Mouse (Mus musculus): ENCODE measurements around the gene Eml6. TPM values are rescaled to one million over a fixed set of nuclear protein-coding genes. Genes with fewer than 3 reads are reported as not detected.

Gene Eml6
- total RNA-seq, 2 experiments from 2014 or later: 15.2 to 29.4 TPM

DNA sequence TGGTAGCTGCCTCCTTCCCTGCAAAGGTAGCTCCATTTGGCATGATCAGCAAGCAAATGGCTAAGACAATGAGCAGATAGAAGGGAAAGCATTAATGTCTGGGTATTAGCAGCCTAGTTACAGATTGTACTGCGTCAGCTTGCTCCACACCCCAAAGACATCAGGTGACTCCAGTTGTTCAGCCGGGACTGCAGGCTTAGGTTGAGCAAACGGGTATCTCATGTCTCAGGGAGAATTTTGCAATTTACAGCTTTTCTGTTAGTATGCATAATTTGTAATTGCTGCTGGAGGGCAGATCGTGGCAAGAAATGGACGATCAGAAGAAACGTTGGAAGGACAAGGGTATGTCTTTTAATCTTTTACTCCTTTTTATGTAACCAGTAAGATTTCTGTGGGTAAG, 307.3 kb downstream of the Eml6 start:
- intact Hi-C loops (cut with DNase I): loop anchor here (5.0 to 10.0 kb wide), 2 partner anchors 69 to 376 kb away; no protein-coding TSS in a partner anchor
- peak; percentile 28 to 53 for DNase-seq (ENCODE audit: low spot score in 2 of 2)

DNA sequence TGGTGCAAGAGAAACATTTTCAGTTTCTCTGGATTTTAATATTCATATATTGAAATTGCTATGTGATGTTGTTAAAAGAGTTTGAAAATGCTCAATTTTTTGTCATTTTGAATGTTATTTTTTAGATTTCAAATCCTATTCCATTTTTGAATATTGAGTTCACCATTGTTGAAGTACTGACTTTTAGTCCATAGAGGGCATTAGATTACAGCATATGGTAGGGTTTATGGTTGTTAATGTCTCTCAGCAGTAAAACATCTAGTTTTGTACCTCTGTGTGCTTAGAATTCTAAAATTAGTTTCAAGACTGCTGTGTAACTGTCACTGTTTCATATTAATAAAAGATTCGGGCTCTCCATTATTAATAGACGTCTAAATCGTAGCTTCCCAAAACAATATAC, 310.3 kb downstream of the Eml6 start:
- DNase-seq (ENCODE audit: low spot score in 2 of 2): no peak
- intact Hi-C loops (cut with DNase I): loop anchor here (5.0 to 10.0 kb wide), 2 partner anchors 72 to 379 kb away; no protein-coding TSS in a partner anchor

DNA sequence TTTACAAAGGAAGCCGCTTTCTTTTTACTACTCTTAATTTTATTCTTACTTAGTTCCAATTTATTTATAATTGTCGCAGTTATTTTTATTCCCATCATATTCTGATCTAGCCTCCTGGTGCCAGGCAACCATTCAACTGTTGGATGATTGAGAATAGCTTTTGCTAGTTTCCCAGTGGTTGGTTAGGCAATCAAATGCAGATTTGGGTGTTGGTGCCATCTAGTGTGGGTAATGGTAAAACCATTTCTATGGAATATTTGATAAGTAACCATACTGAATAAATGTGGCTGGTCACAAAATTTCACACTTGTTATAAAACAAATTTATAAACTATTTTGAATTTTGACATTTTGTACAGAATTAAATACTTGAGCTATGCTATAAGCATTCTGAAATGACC, 311.0 kb downstream of the Eml6 start:
- intact Hi-C loops (cut with DNase I): loop anchor here (5.0 to 10.0 kb wide), 3 partner anchors 73 to 380 kb away; partner anchors contain the start of genes Clhc1 and Rps27a
- no peak for DNase-seq (ENCODE audit: low spot score in 2 of 2)

DNA sequence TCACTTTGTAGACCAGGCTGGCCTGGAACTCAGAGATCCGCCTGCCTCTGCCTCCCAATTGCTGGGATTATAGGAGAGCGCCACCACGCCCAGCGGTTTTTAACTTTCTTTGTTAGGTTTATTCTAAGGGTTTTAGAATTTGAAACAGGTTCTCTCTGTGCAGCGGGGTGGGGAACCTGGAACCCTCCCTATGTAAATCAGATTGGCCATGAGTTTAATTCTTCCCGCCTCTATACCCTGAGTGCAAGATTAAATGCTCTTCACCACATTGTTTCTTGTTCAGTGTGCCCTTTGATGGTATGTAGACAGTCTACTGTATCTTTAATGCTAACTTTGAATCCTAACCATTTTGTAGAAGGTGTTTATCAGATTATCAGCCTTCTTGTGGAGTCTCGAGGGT, 311.7 kb downstream of the Eml6 start:
- intact Hi-C loops (cut with DNase I): loop anchor here (5.0 to 10.0 kb wide), 2 partner anchors 167 to 381 kb away; partner anchors contain the start of genes Clhc1 and Rps27a
- no peak for DNase-seq (ENCODE audit: low spot score in 2 of 2)

DNA sequence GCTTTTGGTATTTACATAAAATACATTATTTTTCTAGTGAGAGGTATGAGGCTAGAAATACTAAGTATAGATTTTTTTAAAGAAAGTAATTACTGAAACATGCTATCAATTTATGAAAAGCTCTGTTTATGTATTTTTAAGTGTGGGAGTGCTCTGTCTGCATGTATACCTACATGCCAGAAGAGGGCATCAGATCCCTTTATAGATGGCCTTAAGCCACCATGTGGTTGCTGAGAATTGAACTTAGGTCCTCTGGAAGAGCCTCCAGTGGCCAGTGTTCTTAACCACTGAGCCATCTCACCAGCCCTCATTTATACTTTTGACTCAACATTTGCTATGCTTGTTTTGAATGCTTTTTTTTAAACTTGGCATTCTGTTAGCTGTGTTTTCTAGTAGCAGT, 316.3 kb downstream of the Eml6 start:
- intact Hi-C loops (cut with DNase I): no loop called here
- no peak for DNase-seq (ENCODE audit: low spot score in 2 of 2)

DNA sequence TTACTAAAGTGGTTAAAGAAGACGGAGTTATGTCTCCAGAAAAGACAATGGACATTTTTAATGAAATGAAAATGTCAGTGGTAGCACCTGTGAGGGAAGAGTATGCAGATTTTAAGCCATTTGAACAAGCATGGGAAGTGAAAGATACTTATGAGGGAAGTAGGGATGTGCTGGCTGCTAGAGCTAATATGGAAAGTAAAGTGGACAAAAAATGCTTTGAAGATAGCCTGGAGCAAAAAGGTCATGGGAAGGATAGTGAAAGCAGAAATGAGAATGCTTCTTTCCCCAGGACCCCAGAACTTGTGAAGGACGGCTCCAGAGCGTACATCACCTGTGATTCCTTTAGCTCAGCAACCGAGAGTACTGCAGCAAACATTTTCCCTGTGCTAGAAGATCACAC, 319.0 kb downstream of the Eml6 start:
- intact Hi-C loops (cut with DNase I): no loop called here

DNA sequence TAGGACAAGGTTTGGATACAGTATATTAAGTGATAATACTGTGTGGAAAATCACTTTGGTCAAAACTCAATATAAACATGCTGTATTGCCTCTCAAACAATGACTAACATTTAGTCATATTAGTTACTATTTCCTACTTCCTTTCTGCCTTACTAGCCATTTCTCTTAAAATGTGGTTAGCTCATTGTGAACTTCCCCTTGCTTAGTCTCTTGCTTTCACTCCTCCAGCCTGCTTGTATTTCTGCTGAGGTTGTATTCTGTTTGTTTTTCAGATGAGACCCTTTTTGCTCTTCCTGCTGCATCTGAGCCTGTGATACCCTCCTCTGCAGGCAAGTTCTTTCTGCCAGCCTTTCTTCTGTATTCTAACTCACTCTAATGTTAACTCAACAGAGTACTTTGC, 320.6 kb downstream of the Eml6 start:
- DNase-seq (ENCODE audit: low spot score in 2 of 2): no peak
- intact Hi-C loops (cut with DNase I): no loop called here

More for the DNA sequence above, 319.0 kb downstream of the Eml6 start:
- DNase-seq (ENCODE audit: low spot score in 2 of 2): no peak

DNA sequence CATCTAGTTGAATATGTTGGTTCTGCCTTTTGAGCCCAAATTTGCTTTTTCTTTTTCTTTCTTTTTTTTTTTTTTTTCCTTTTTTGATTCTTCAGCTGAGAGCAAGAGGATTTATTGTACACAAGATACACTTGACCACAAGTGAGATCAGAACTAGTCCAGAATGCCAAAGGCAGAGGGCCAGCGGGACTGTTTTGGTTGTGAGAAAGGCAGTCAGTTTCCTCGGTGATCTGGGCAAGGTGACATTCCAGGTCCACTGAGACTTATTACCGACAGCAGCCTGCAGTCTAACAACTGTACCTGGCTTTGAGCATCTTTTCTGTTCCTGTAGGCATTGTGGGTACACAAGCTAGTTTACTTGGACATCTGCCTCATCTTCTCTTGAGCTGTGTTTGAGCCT, 323.1 kb downstream of the Eml6 start:
- intact Hi-C loops (cut with DNase I): no loop called here
- DNase-seq (ENCODE audit: low spot score in 2 of 2): no peak

DNA sequence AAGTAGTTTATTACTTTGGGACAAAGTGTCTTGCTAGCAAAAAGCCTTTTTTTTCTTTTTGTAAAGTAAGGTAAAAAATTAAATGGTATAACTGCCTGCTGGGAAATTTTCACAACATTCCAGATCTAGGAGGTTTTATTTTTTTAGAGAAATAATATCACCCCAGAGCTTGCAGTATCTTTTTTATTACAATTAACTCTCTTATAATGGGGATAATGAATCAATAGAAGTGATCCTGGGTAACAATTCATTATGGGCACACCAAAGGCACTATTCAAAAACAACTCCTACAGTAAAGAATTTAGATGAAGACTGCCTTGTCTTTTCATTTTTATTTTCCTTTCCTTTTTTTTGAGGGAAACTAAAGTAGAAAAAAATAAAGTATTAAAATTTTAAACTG, 331.1 kb downstream of the Eml6 start:
- intact Hi-C loops (cut with DNase I): loop anchor here (5.0 to 10.0 kb wide), 5 partner anchors 167 to 450 kb away; partner anchors contain the start of genes Ccdc88a, Cfap36, Eml6 and Mtif2
- no peak for DNase-seq (ENCODE audit: low spot score in 2 of 2)

DNA sequence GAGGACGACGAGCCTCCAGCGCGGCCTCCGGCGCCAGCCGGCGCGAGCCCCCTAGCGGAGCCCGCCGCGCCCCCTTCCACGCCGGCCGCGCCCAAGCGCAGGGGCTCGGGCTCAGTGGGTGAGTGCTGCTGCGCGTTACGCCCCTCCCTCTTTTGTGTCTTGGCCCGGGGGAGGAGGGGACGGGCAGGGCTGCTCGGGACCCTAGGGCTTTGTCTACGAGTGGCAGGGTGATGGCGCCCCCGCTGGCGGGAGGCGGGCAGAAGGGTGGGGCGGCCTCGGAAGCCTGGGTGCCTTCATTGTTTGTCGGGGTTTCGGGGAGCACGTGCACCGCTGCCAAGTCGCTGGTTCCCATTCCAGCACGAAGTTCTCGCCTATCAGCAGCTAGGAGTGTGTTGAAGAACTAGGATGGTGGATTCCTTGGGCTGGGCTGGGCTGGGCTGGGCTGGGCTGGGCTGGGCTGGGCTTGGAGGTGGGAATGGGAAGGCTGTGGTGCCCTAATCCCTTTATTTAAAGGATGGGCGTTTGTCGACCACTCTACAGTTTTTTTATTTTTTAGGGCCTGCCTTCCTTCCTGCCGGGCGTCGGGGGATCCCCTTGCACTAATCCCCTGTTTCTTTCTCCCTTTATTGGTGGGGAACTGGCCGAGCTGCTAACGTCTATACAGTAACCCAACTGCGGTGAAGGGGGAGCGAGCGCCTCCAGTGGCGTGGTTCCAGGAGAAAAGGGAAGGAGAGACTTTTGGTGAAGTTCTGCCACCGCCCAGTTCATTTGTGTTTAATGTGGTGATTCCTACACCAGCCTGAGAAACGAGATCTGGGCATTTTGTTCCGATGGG, 332.0 kb downstream of the Eml6 start:
- DNase-seq (ENCODE audit: low spot score in 2 of 2): peak; percentile 82 to 85
- intact Hi-C loops (cut with DNase I): loop anchor here (1.0 to 10.0 kb wide), 6 partner anchors 146 to 449 kb away; partner anchors contain the start of genes Ccdc88a, Cfap36, Clhc1 and Eml6

Other genes starting within 250 kb of the Eml6 start
- 1 to 10 TPM; 2.2 to 3.7 TPM for gene 4931440F15Rik, start 200.4 kb downstream of the Eml6 start, total RNA-seq (2021)
- gene Sptbn1, start 242.1 kb upstream of the Eml6 start, total RNA-seq (2021): 100 to 1,000 TPM; 587 to 631 TPM